Mouse (Mus musculus): ENCODE results near the gene Dnah7b.

GRCm38 (mm10) chr1:46066015-46066414 lies at the start of gene Dnah7b:
- TF ChIP-seq POLR2A (IDR thresholded peaks at IDR 0.05; ENCODE audit: insufficient read depth, low read depth, low read length) (no peak), CTCF (IDR thresholded peaks at IDR 0.05) (no peak), EP300 (IDR thresholded peaks at IDR 0.05; ENCODE audit: insufficient read depth, low read depth, low read length) (no peak)

Data from heart, adult 2 months (tissue).